Mouse (Mus musculus) intestine, embryonic 15.5 days (tissue): ENCODE measurements at regions not wholly inside any gene's neighbourhood (a gene's known extent, or its start where the extent isn't known, plus 50 kb on each side); places are given as distances from the start of the nearest gene placed in this dataset.
A peak's percentile ranks its signal among the peaks of the same experiment; 100 is the strongest.

Source experiments
- ATAC-seq: fragments of 200-750 bp; cut with Nextera tagmentation; 2 replicates; pipeline ENCODE4 v1.8.0; 2017; ENCODE audit warnings: moderate TSS enrichment, moderate library complexity
- H3K27ac ChIP-seq: fragments of 300-500 bp; sonication (generic); 2 replicates; pipeline ENCODE4 v1.5.1; 2015; ENCODE audit warnings: mild to moderate bottlenecking, inconsistent platforms
- H3K27me3 ChIP-seq: fragments of 300-500 bp; sonication (generic); replicated peaks from 2 replicates; pipeline ENCODE4 v1.6.1; 2015; ENCODE audit warnings: inconsistent platforms
- H3K36me3 ChIP-seq: fragments of 300-500 bp; sonication (generic); 2 replicates; pipeline ENCODE4 v1.6.1; 2015; ENCODE audit warnings: inconsistent platforms
- H3K4me1 ChIP-seq: fragments of 300-500 bp; sonication (generic); replicated peaks from 2 replicates; pipeline ENCODE4 v1.6.1; 2015; ENCODE audit warnings: inconsistent platforms
- H3K4me2 ChIP-seq: fragments of 300-500 bp; sonication (generic); replicated peaks from 2 replicates; pipeline ENCODE4 v1.6.1; 2015; ENCODE audit warnings: mild to moderate bottlenecking, inconsistent platforms
- H3K4me3 ChIP-seq: fragments of 300-500 bp; sonication (generic); replicated peaks from 2 replicates; pipeline ENCODE4 v1.5.1; 2015; ENCODE audit warnings: inconsistent platforms
- H3K9ac ChIP-seq: fragments of 300-500 bp; sonication (generic); 2 replicates; pipeline ENCODE4 v1.6.1; 2015; ENCODE audit warnings: inconsistent platforms
- H3K9me3 ChIP-seq: fragments of 300-500 bp; sonication (generic); 2 replicates; pipeline ENCODE4 v1.6.1; 2016; ENCODE audit warnings: inconsistent platforms
- WGBS: fragments of 180-500 bp; shearing (Covaris S2); methylation state at CpG from one replicate; pipeline ENCODE4 v1.1.7; 2015; 5-methylcytosine and 5-hydroxymethylcytosine counted together

GRCm38 (mm10) chr13:84878178-84878849 lies 310.9 kb upstream of the Ccnh start:
- Histone ChIP-seq H3K36me3 (no peaks in the 10 kb centered on the region), H3K9me3 (no peaks in the 10 kb centered on the region), H3K27ac (no peak overlapping the region), H3K4me3 (no peak overlapping the region), H3K27me3 (no peaks in the 10 kb centered on the region), H3K4me1 (no peaks in the 10 kb centered on the region), H3K9ac (no peak overlapping the region), H3K4me2 (no peak overlapping the region)
- ATAC-seq = no peak
- WGBS = 78% methylated on average over 1 of the region's 1 CpGs

DNA sequence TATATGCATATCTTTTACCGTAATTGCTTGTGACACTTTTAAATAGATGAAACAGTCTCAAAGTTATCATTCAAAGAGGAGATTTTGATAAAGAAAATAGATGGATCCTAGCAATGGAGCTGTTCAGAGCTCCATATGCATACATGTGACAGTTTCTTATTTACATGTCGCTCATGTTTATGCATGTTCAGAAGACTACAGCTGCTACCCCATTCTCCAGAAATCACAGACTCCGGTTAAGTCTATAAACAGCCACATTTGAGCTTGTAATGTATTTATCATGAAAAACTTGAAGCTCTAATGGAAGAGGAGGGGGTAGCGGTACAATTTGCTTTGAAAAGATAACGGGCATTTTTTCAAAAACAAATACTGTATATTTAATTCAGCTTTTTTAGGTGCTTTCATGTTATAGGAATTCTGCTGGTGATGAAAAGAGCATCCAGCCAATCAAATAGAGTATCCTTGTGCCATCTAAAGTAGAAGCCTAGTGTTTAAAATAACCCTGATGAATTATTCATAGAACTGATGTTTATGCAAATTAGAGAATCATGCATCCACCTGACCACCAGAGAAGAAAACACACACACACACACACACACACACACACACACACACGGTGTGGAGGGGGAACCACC lies 283.7 kb upstream of the Ccnh start:
- no peak for ATAC-seq
- H3K4me2 ChIP-seq = no peak overlapping the region
- no peaks in the 10 kb centered on the region for H3K9me3 ChIP-seq
- no peaks in the 10 kb centered on the region for H3K36me3 ChIP-seq
- WGBS = 79% methylated on average over 6 of the region's 6 CpGs
- no peak overlapping the region for H3K9ac ChIP-seq
- H3K27me3 ChIP-seq = no peaks in the 10 kb centered on the region
- no peak overlapping the region for H3K27ac ChIP-seq
- no peak overlapping the region for H3K4me3 ChIP-seq
- H3K4me1 ChIP-seq = no peaks in the 10 kb centered on the region

DNA sequence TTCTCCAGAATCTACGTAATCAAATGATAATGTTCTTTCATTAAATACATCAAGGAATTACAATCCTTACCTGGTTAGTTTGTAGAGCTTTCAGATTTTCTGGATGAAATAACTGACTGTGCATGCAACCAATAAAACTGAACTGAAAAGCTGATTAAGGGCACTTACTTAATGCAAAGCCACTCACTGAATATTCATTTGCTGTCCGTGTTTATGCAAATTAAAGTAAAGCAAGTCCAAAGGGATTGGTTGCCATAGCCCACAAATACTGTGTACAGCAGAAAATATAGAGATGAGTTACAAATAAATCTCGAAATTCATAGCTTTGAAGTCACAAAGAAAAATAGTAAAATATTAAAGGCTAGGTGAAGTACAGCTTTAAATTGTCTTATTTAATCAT lies 283.2 kb upstream of the Ccnh start:
- Histone ChIP-seq H3K4me1 (no peaks in the 10 kb centered on the region), H3K4me3 (no peak overlapping the region), H3K36me3 (no peaks in the 10 kb centered on the region), H3K9ac (no peak overlapping the region), H3K27ac (no peak overlapping the region), H3K9me3 (no peaks in the 10 kb centered on the region), H3K4me2 (no peak overlapping the region), H3K27me3 (no peaks in the 10 kb centered on the region)
- ATAC-seq = no peak
- WGBS = 67% methylated on average over 3 of the region's 3 CpGs

GRCm38 (mm10) chr13:84931271-84931670 lies 257.9 kb upstream of the Ccnh start:
- 86% methylated on average over 1 of the region's 1 CpGs for WGBS
- no peak overlapping the region for H3K27ac ChIP-seq
- no peaks in the 10 kb centered on the region for H3K4me1 ChIP-seq
- no peak overlapping the region for H3K9ac ChIP-seq
- no peak overlapping the region for H3K4me3 ChIP-seq
- H3K36me3 ChIP-seq = no peaks in the 10 kb centered on the region
- no peaks in the 10 kb centered on the region for H3K27me3 ChIP-seq
- no peak overlapping the region for H3K4me2 ChIP-seq
- H3K9me3 ChIP-seq = no peaks in the 10 kb centered on the region
- ATAC-seq = no peak

DNA sequence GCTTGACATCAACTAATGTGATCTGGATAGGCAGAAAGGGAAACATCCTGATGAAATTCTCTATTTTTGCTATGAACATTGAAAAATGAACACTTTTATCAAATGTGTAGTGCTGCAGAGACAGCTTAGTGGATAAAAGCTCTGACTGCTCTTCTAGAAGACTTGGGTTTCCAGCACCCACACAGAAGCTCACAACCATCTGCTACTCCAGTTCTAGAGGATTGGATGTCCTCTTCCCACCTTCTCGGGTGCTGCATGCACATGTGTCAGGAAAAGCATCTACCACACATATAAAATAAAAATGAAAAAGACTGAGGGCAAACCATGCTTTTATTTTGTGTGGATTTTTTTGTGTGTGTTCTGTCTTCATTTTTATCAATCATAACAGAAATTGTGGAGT lies 253.6 kb upstream of the Ccnh start:
- H3K27ac ChIP-seq = no peak overlapping the region
- WGBS = 83% methylated on average over 1 of the region's 1 CpGs

DNA sequence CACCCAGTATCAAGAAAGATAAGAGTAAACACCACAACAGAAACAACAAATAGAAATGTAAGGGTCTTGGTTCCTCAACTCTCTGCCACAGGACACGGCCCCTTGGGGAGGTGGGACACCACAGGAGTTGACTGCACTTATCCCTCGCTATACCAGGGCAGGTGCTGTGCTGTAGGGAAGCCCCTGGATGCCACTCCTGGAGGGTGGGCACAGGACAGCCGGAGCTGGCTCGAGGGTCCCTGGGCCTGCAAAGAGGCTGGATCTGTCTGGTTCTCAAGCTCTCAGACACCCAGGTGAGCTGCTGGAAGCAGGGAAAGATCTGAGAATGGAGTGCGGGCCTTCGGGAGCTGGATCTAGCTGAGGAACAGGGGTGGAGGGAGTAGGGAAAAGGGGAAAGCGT lies 249.5 kb upstream of the Ccnh start:
- 78% methylated on average over 7 of the region's 7 CpGs for WGBS
- Histone ChIP-seq H3K4me2 (no peak overlapping the region), H3K27ac (no peak overlapping the region), H3K4me3 (no peak overlapping the region), H3K27me3 (no peaks in the 10 kb centered on the region), H3K9me3 (no peaks in the 10 kb centered on the region), H3K4me1 (no peaks in the 10 kb centered on the region), H3K9ac (no peak overlapping the region), H3K36me3 (no peaks in the 10 kb centered on the region)
- ATAC-seq = no peak

More for the DNA sequence above, 253.6 kb upstream of the Ccnh start:
- no peak for ATAC-seq
- no peaks in the 10 kb centered on the region for H3K4me1 ChIP-seq
- no peak overlapping the region for H3K4me2 ChIP-seq
- H3K9me3 ChIP-seq = no peaks in the 10 kb centered on the region
- H3K36me3 ChIP-seq = no peaks in the 10 kb centered on the region
- H3K4me3 ChIP-seq = no peak overlapping the region
- H3K9ac ChIP-seq = no peak overlapping the region
- no peaks in the 10 kb centered on the region for H3K27me3 ChIP-seq

DNA sequence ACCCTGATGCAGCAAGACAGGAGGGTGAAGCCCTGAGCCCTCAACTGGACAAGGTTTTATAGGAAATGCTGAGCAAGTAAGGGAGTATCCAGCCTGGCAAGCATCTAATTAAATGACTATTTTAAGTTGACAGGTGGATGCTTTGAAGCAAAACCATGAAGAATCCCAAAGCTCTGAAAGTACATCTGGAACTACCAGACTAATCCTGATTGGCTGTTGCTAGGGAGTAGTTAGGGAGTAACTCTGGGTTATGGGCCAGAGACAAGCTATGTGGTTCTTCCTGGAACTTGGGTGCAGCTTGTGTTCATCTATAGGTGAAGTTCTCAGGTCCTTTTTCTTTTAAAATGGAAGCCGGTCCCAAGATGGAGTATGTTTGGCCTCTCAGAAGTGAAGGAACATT lies 248.3 kb upstream of the Ccnh start:
- Histone ChIP-seq H3K27ac (no peak overlapping the region), H3K4me3 (no peak overlapping the region), H3K9me3 (no peaks in the 10 kb centered on the region), H3K4me1 (no peaks in the 10 kb centered on the region), H3K36me3 (no peaks in the 10 kb centered on the region), H3K9ac (no peak overlapping the region), H3K27me3 (no peaks in the 10 kb centered on the region), H3K4me2 (no peak overlapping the region)
- ATAC-seq = no peak
- WGBS = 100% methylated on average over 1 of the region's 1 CpGs

GRCm38 (mm10) chr13:84950873-84951272 lies 238.3 kb upstream of the Ccnh start:
- Histone ChIP-seq H3K36me3 (no peaks in the 10 kb centered on the region), H3K9me3 (no peaks in the 10 kb centered on the region)
- WGBS = 59% methylated on average over 1 of the region's 1 CpGs

DNA sequence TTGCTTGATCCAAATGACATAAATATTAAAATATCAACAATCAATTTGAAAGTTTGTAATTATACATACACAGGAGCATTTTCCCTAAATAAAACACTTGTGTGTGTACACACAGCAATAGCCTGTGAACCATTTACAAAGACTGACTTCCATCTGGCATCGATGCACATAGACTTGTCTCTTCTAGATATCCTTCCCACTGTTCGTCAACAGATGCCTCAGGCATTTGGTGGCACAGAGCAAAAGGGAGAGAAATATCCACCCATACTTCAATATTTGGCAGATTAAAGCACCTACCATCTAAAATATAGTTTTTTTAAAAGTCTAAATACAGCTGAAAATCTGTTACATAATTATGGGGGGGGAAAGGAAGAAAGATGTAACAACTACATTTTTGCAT lies 236.0 kb upstream of the Ccnh start:
- Histone ChIP-seq H3K36me3 (no peaks in the 10 kb centered on the region), H3K9me3 (no peaks in the 10 kb centered on the region), H3K9ac (no peak overlapping the region), H3K27me3 (no peaks in the 10 kb centered on the region), H3K4me2 (no peak overlapping the region), H3K4me3 (no peak overlapping the region), H3K4me1 (no peaks in the 10 kb centered on the region), H3K27ac (no peak overlapping the region)
- 82% methylated on average over 2 of the region's 2 CpGs for WGBS
- ATAC-seq = no peak

More at GRCm38 (mm10) chr13:84950873-84951272, 238.3 kb upstream of the Ccnh start:
- Histone ChIP-seq H3K9ac (no peak overlapping the region), H3K4me1 (no peaks in the 10 kb centered on the region), H3K27me3 (no peaks in the 10 kb centered on the region), H3K27ac (no peak overlapping the region), H3K4me2 (no peak overlapping the region), H3K4me3 (no peak overlapping the region)
- ATAC-seq = no peak

GRCm38 (mm10) chr13:84953760-84954159 lies 235.4 kb upstream of the Ccnh start:
- Histone ChIP-seq H3K9ac (no peak overlapping the region), H3K9me3 (no peaks in the 10 kb centered on the region), H3K4me2 (no peak overlapping the region), H3K4me3 (no peak overlapping the region), H3K36me3 (no peaks in the 10 kb centered on the region), H3K27ac (no peak overlapping the region), H3K27me3 (no peaks in the 10 kb centered on the region), H3K4me1 (no peaks in the 10 kb centered on the region)
- 31% methylated on average over 1 of the region's 1 CpGs for WGBS
- peak; percentile 100 for ATAC-seq

- no peak for ATAC-seq
- H3K9me3 ChIP-seq = no peaks in the 10 kb centered on the region
- H3K36me3 ChIP-seq = no peaks in the 10 kb centered on the region
- H3K4me3 ChIP-seq = no peak overlapping the region
- no peak overlapping the region for H3K9ac ChIP-seq
- no peak overlapping the region for H3K4me2 ChIP-seq
- H3K27me3 ChIP-seq = no peaks in the 10 kb centered on the region
- H3K27ac ChIP-seq = no peak overlapping the region
- 61% methylated on average over 7 of the region's 7 CpGs for WGBS
- H3K4me1 ChIP-seq = no peaks in the 10 kb centered on the region
Measured at GRCm38 (mm10) chr13:84968943-84969342, 220.3 kb upstream of the Ccnh start.
